Mouse (Mus musculus) small intestine, adult 10 weeks (tissue): ENCODE data around the gene Gm8978. TPM values are rescaled to one million over a fixed set of nuclear protein-coding genes. Genes with fewer than 3 reads are reported as not detected.

ENCODE experiments used
- polyA plus RNA-seq: library from polyadenylated mRNA; stranded (reverse); fragments of 350-450 nt; fragmentation: Illumina TruSeq; extraction: RNeasy Lipid Tissue Mini Kit (QIAGEN cat#74804); gene quantifications from one replicate; pipeline ENCODE4 v1.2.3, GENCODE M21; 2014; ENCODE audit warnings: low replicate concordance

Gm8978 gene
- polyA plus RNA-seq = not detected

DNA sequence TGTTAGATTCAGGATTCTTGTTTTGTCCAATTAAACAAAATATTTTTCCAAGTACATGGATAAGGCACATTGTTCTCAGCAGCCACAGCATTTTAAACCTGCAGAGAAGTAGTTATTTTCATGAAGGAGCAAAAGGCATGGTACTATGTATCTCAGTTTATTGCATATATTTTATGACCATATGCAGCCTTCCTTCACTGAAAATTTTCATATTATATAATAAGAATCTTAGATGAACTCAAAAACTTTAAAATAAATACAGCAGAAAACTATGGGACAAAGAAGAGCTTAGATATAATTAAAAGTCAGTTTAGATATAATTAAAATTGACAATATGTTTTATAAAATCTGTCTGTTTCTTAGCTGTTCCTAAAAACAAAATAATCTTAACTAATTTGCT, at the start of gene Gm8978:
TSS of gene Gm8978 (minus strand) at position 101 of the 400 bp plus-strand sequence.

Other genes starting within 250 kb of the Gm8978 start
- 0.78 TPM for gene Rnls, start 233.0 kb downstream of the Gm8978 start, polyA plus RNA-seq
- gene Lipo4, start 107.5 kb downstream of the Gm8978 start, polyA plus RNA-seq = not detected
- not detected for gene Lipo2, start 126.1 kb upstream of the Gm8978 start, polyA plus RNA-seq
- gene Lipo3, start 136.7 kb upstream of the Gm8978 start, polyA plus RNA-seq = 50.6 TPM
- not detected for gene Lipo1, start 162.2 kb upstream of the Gm8978 start, polyA plus RNA-seq